Mouse (Mus musculus): ENCODE measurements around the gene Mpzl1. TPM values are rescaled to one million over a fixed set of nuclear protein-coding genes. Genes with fewer than 3 reads are reported as not detected.
"Not testable (repeated sequence)": the region's sequence is repeated elsewhere in the genome, so short reads cannot be mapped to it uniquely, and the experiment has no call there.

Gene Mpzl1
- total RNA-seq (2021) = 10 to 100 TPM; 33.3 to 34.1 TPM
- long read RNA-seq, experiment 1, transcript Mpzl1-202 (6 exons, 2,285 nt) = major isoform, 63 of 72 reads
- long read RNA-seq, experiment 1, partial matches to known transcripts = 4 of 72 reads
- long read RNA-seq, experiment 1, other reads (novel, unspliced or antisense) = 3 of 72 reads
- long read RNA-seq, experiment 2, transcript Mpzl1-201 (5 exons, 2,171 nt) = minor isoform, 6 of 78 reads
- long read RNA-seq, experiment 2, transcript Mpzl1-202 (6 exons, 2,285 nt) = major isoform, 67 of 78 reads
- long read RNA-seq, experiment 2, partial matches to known transcripts = 3 of 78 reads
- long read RNA-seq, experiment 2, other reads (novel, unspliced or antisense) = 2 of 78 reads

DNA sequence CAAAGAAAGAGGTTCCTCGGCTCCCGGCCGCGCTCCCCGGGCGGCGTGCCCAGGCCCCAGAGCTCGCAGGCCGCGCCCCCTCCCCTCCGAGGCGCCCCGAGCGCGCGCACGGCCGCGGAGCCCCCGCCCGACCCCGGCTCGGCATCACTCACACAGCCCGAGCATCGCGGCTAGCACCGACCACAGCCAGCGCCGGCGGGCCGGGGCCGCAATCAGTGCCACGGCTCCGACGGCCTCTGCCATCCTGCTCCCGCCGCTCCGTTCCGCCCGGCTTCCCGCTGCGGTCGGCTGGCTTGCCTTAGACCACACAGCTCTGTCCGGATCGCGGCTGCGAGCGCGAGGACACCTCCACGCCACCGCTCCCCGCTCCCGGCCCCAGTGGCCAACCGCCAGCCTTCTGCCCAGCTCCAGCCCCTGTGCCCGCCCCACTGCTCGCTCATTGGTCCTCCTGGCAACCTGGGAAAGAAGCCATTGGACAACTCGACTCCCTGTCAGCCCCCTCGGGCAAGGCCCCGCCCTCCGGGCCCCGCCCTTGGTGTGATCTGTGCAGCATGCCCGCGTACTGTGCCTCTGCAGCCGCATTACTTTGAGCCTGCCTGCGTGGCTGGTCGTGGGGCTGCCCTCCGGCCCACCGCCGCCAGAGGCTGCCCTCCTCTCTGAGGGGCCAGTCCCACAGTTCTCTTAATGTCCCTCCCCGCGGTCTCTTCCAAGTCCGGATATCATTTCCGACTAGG is at the start of gene Mpzl1:
TSS of gene Mpzl1 (minus strand) at position 388 of the 734 bp plus-strand sequence.
- intact Hi-C loops (cut with DNase I) = loop anchor here (2.0 to 10.0 kb wide), 3 partner anchors 52 to 520 kb away; partner anchors contain the start of genes Dcaf6 and Mpc2
- peak; percentile 99 for DNase-seq

DNA sequence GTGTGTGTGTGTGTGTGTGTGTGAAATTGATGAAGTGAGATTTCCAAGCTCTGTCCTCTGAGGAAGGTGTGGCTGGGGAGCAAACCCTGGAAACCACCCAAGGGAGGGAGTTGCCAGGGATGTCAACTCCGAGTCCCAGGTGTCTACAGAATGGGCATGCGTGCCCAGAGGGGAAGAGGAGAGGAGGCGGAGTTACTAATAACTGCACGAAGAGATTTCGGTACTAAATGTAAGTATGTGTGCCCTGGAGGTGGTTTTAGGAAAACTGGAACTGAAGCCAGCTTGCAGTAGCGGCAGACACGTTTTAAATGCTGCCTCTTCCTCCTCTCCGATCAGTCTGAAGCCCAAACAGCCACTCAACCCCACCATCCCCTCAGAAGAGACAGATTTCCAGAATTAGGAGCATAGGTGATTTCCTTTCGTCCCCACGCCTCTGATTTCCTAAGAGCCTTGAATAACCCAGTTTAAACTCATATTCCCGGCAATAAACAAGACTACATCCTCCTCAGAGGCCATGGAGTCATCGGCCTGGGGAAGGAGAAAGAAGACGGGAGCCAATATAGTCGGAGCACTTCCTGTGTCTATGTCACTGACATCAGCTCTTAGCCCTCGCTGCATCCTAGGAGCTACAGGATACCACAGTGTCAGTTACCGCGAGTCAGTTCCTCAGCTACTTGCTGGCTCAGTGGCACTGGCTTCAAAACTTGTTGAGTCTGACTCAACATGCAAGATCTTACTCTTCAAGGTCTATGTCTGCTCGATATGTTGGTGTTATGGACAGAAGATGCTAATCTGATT is 47.9 kb upstream of the Mpzl1 start:
- DNase-seq = no peak
- intact Hi-C loops (cut with DNase I) = no loop called here

DNA sequence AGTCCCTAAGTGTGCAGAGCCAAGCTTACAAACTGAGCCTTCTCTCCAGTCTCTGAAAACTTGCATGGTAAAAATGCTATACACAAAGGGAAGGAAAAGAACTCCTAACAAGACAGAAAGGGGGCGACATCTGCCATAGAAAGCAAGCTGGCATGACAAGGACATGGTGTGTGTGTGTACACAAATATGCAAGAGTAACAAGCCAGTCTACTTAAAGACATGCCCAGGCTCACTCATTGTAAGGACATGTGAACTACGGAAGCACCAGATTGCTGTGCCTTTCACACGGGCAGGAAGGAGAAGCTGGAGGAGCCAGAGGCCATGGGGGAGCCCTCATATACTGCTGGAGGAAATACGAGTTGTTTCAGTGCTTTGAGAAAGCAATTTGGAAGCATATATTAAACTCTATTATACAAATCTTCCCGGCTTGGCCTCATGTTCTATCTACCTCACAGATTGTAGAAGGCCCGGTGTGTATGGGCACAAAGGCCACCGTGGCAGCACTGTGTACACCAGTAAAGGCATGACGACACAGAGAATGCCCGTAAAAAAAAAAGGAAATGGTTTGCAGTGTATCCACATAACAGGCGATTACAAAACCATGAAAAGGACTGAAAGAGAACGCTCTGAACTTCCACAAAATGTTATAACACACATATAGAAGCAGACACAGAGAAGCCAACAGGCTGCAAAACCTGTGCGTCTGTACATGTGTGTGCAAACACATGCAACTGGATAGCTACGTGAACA is 46.9 kb upstream of the Mpzl1 start:
- DNase-seq = no peak
- intact Hi-C loops (cut with DNase I) = no loop called here

DNA sequence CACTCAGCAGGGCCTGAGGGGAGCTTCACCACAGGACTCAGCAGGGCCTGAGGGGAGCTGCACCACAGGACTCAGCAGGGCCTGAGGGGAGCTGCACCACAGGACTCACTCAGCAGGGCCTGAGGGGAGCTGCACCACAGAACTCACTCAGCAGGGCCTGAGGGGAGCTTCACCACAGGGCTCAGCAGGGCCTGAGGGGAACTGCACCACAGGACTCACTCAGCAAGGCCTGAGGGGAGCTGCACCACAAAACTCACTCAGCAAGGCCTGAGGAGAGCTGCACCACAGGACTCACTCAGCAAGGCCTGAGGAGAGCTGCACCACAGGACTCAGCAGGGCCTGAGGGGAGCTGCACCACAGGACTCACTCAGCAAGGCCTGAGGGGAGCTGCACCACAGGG is 45.7 kb upstream of the Mpzl1 start:
- DNase-seq; intact Hi-C loops (cut with DNase I): not testable (repeated sequence)

DNA sequence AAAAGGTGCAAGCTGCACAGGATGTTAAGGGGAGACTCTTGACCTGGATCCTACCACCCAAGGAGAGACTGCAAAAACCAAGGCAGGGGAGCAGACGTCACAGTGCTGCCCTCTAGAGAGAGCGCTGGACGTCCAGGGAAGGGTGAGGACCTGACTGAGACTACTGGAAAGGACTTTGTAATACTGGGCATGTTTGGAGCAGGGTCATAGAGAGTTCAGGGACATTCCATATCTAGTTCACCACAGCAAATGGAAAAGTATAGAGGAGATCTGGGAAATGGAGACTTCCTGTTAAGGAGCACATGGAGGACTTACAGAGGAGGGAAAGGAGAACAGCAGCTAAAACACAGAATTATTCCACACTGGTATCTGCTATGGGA is 45.3 kb upstream of the Mpzl1 start:
- intact Hi-C loops (cut with DNase I) = loop anchor here (2.0 kb wide), 1 partner anchor 19 kb away; no protein-coding TSS in a partner anchor
- DNase-seq = no peak

DNA sequence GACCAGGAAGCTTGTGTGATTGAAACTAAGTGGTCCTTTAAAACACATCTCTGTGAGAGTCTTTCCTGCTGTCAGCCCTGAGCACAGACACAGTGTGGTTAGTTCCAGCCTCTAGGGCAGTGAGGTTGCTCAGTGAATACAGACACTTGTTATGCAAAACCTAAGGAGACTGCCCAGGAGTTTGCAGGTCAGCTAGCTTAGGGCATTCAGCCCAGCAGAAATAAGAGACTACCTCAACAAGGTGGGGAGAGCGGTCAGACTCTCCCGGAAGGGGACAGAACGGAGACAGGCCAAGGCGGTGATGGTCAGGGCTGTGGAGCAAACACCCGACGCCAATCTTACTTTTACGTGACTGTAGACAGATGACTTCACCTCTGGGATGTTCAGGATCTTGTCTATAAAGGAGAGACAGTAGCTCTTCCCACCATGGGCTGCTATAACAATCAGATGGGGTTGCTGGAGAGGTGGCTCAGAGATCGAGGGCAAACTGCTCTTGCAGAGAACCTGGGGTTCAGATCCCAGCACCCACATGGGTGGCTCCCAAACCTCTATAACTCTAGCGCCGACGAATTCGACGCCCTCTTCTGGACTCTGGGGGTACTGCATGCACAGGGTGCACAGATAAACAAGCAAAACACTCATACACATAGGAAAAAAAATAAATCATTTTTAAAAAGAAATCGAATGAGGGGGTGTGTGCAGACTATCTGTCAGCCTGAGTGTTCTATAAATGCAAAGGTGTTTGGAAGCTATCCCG is 44.7 kb upstream of the Mpzl1 start:
- intact Hi-C loops (cut with DNase I) = loop anchor here (2.0 kb wide), 1 partner anchor 18 kb away; no protein-coding TSS in a partner anchor

DNA sequence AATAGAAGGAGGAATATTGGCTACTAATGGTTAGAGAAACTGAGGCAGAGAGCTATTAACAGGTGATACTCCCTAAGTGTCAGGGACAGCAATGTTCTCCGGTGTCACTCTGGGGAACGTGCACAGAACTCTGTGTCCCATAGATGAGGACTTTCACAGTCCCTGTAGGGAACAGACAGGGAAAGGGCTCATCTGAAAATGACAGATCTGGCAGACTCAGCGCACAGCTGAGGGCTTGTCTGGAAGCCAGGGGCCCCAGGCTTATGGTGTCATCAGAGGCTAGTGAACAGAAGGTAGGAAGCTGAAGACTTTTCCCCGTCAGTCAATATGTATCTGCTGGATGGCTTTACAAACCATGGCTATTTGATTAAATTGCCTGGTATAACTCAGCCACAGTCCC is 43.2 kb upstream of the Mpzl1 start:
- peak; percentile 56 to 68 for DNase-seq
- intact Hi-C loops (cut with DNase I) = no loop called here

More for the DNA sequence above, 44.7 kb upstream of the Mpzl1 start:
- no peak for DNase-seq

DNA sequence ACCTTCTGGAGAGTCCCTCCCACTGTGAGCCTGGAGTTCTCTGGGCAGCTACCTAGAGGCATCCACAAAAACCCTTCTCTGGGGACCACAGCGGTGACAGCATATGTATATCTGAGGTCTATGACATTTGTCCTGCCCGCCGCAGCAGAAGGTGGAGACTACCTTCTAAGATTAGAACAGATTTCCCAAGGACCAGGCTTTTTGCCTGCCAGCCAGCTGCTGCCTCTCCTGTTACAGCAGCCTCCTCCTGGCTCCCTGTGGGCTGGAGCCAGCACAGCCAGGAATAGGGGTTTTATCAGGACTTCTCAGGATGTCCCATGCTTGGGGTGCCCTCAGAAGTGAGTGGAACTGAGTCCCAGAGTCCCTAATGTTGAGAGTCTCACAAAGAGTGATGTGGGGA is 42.7 kb upstream of the Mpzl1 start:
- intact Hi-C loops (cut with DNase I) = no loop called here
- peak; percentile 35 to 41 for DNase-seq

DNA sequence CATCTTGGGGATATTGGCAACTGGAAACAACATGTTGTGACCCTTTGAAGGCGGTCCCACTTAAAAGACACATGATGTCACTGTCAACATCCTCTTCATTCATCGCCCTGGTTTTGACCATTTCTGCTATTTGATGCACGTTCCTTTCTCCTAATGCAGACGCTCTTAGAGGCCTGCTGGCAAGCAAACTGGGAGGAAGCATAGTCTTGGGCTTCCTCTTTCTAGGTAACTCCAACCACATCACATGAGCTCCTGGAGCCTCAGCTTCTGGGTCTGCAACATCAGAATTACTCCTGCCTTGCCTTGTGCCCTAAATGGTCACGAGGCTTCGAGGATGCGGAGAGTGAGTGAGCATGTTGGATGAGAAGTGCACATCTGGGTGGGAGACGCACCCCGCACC is 40.8 kb upstream of the Mpzl1 start:
- no peak for DNase-seq
- intact Hi-C loops (cut with DNase I) = no loop called here

DNA sequence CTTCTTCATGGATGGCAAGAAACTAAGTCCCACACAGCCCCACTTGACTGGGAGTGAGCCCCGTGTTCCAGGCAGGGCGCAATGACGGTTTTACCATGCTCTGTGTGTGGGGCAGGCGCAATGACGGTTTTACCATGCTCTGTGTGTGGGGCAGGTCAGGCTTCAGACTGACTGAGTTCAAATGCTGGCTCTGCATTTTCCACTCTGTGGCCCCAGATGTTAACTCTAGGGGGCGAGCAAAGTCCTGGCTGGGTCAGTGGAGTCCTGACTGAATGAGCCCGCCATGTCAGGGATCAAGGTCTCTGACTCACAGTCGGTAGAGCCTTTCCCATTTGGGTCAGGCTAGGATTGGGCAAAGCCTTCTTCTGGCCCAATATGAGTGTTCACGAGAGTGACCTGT is 38.0 kb upstream of the Mpzl1 start:
- intact Hi-C loops (cut with DNase I) = no loop called here
- DNase-seq = no peak

DNA sequence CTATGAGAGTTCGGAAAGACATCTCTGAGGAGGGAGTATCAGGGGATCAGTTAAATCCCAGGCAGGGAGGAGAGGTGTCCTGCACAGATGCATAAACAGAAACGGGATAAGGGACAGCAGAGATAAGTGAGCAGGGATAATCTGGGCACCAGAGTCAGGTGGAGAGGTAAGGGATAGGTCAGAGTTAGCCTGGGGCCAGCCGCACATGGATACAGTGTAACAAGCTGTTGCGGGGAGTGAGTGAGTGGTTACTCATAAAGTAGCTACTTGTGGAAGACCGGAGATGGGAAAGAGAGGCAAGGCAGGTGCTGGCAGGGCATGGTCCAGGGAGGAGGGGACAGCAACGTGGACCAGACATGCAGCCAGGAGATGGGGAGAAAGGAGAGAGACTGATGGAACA is 35.7 kb upstream of the Mpzl1 start:
- no peak for DNase-seq
- intact Hi-C loops (cut with DNase I) = no loop called here

DNA sequence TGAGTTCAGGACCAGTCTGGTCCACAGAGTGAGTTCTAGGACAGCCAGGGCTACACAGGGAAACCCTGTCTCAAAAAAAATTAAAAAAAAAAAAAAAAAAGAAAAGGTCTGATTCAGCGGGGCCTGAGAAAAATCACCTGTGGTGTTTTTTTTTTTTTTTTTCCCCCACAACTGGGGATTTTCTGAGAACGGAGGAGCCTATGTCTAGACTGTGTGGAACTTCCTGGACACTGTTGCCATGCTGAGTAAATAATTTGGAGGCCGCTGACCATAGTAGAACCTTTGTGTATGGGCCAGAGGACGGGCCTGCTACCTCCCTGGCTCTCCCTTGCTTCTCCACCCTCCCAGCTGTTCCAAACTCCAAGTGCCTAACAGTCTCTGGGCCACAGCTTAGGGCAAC is 34.6 kb upstream of the Mpzl1 start:
- DNase-seq = no peak
- intact Hi-C loops (cut with DNase I) = loop anchor here (5.0 to 10.0 kb wide), 2 partner anchors 207 to 326 kb away; partner anchors contain the start of genes Dcaf6 and Mpc2

DNA sequence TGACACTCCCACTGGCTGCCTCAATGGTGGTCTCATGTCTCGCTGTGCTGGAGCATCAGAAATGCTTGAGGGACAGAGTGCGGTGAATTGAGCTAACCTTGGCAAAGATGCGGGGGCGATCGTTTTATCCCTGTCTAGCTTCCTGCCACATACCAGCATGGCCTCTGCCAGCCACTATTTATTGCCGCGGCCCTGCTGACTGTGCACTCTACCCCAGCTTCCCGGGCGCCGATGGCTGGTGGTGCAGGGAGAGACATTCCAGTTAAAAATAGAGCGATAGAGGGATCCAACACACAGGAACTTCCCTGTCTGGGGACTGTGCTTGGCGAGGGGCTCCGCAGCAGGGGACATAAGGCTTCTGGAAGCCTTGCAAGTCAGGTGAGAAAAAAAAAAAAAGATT is 33.0 kb upstream of the Mpzl1 start:
- DNase-seq = peak; percentile 54 to 61
- intact Hi-C loops (cut with DNase I) = loop anchor here (5.0 to 10.0 kb wide), 2 partner anchors 205 to 327 kb away; partner anchors contain the start of genes Dcaf6 and Mpc2

DNA sequence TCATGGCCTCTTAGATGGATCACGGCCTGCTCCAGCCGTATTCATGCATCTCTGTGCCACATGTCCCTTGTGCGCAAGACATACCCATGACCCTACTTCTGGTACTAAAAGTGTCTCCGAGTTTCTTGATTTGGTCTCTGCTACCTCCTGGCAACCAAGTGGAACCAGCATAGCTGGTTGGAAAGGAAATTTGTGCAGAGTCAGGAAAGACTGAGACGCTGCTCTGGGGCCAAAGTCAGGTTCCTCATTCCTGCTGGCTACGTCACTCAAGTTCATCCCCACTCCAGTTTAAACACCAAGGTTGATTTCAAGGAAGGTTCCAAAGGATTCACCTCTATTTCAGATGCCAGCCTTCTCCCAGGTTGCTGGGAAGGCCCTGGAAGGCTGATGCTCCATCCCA is 32.6 kb upstream of the Mpzl1 start:
- intact Hi-C loops (cut with DNase I) = loop anchor here (5.0 to 10.0 kb wide), 2 partner anchors 205 to 328 kb away; partner anchors contain the start of genes Dcaf6 and Mpc2
- no peak for DNase-seq

DNA sequence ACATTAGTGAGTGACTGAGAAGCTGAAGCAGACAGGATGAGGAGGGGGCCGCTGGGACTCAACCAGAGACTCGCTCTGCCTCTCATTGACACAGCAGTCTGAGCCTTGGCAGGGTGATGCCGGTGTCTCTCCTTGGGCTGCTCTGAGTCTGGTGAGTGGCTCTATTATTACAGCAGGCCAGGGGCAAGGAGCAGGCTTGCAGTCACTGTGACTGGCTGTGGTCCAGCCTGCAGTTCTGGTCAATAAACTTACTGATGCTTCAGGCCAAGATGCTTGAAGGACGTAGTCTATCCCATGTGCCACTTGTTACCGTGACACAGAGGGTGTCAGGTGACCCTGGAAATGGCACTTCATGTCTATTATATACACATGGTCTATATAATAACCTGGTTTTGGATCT is 31.4 kb upstream of the Mpzl1 start:
- peak in 1 of 2 experiments; percentile 45 for DNase-seq
- intact Hi-C loops (cut with DNase I) = loop anchor here (5.0 to 10.0 kb wide), 2 partner anchors 203 to 329 kb away; partner anchors contain the start of genes Dcaf6 and Mpc2

DNA sequence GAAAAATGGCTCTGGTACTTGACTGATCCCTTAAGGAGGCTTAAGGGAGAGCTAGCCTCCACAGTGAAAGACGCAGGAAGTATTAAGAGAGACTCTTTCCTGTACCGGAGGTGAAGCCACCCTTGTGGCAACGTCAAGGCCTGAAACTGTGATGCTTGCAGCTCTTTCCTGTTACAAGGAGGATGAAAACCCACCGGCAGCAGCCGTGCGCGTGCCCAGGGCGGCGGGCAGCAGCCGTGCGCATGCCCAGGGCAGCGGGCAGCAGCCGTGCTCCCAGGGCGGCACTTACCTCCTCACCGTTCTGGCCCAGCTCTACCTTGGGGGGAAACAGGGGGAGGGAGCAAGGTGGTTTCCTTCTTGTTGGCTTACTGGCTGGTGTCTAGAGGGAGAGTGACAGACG is 28.9 kb upstream of the Mpzl1 start:
- no peak for DNase-seq
- intact Hi-C loops (cut with DNase I) = loop anchor here (10.0 kb wide), 1 partner anchor 332 kb away; no protein-coding TSS in a partner anchor

DNA sequence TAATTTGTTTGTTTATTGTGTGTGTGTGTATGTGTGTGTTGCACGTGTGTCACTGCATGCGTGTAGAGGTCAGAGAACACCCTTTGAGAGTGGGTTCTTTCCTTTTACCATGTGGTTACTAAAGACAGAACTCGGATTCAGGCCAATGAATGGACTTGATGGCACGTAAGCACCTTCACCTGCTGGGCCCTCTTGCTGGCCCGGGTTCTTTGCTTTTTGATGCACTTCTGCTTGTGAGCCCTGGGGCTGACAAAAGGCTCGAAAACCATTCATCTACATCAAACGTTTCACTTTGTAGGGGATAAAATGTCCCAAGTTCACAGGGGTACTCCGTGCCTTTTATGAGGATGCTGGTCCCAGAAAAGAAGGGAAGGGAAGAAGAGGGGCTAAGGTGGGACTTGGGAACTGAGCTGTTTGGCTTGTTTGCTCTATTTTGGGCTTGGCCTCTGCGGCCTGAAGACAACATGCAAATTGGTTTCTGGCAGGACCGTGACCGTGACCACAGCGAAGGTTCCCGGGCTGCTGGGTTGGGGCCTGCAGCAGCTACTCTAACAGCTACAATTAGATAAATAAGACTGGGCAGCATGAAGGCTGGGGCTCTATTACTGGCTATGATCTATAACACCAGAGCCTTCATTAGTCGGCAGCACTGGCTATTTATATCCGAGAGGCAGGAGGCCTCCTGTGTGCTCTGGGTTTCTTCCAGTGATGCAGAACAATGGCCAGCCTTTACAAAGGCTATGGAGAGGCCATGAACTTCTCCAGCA is 28.3 kb upstream of the Mpzl1 start:
- intact Hi-C loops (cut with DNase I) = loop anchor here (10.0 kb wide), 1 partner anchor 332 kb away; no protein-coding TSS in a partner anchor
- DNase-seq = peak; percentile 39 to 48

DNA sequence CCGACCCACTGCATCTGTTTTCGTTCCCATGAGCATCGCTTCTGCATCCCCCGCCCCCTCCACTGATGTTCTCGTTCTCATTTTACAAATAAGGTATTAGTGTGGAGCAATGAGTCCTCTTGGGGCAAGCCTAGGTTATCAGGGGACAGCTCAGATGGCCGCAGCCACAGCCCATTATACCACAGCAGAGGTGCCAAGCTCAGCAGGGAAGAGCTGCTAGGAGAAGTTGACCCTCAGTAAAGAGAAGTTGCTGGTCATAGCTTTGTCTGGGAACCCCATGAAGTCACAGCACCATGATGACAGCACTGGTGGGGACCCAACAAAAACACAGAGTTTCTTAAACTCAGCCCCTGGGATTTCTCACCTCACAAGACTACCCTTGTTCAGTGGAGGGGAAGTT is 27.4 kb upstream of the Mpzl1 start:
- intact Hi-C loops (cut with DNase I) = loop anchor here (2.0 to 10.0 kb wide), 3 partner anchors 17 to 333 kb away; no protein-coding TSS in a partner anchor
- no peak for DNase-seq
